Mouse (Mus musculus) common myeloid progenitor, adult 5-6 weeks (primary cell): ENCODE measurements around the gene Mical2. TPM values are rescaled to one million over a fixed set of nuclear protein-coding genes. Genes with fewer than 3 reads are reported as not detected.
A peak's percentile ranks its signal among the peaks of the same experiment; 100 is the strongest.

Source experiments
- ATAC-seq: replicated peaks from 2 replicates; pipeline ENCODE4 v1.8.0; 2016; ENCODE audit warnings: low read depth, mild to moderate bottlenecking, moderate TSS enrichment, inconsistent platforms; ENCODE audit not compliant: poor library complexity, severe bottlenecking
- total RNA-seq: library from RNA; stranded (forward); fragments of 200-1000, 187-1606 nt; gene quantifications from 2 replicates; pipeline ENCODE4 v1.2.3, GENCODE M21; 2017

Gene Mical2
- total RNA-seq, 1 experiment from 2014 or later: 1.6 TPM

- no peak for ATAC-seq
These were observed 13.4 kb downstream of the Mical2 start for GRCm38 (mm10) chr7:112238768-112239728.

- ATAC-seq: peak; percentile 93
These were observed 15.1 kb downstream of the Mical2 start for GRCm38 (mm10) chr7:112240748-112241147.

- ATAC-seq: no peak
These were observed 15.7 kb downstream of the Mical2 start for GRCm38 (mm10) chr7:112241211-112241944.

- ATAC-seq: no peak
These were observed 16.3 kb downstream of the Mical2 start for GRCm38 (mm10) chr7:112241945-112242329.

- no peak for ATAC-seq
These were observed 16.9 kb downstream of the Mical2 start for GRCm38 (mm10) chr7:112242587-112242986.

GRCm38 (mm10) chr7:112244071-112244470 lies 18.4 kb downstream of the Mical2 start:
- no peak for ATAC-seq

- ATAC-seq: no peak
These were observed 19.0 kb downstream of the Mical2 start for GRCm38 (mm10) chr7:112244683-112245082.

GRCm38 (mm10) chr7:112245839-112246438 lies 20.3 kb downstream of the Mical2 start:
- no peak for ATAC-seq

- no peak for ATAC-seq
These were observed 20.8 kb downstream of the Mical2 start for GRCm38 (mm10) chr7:112246442-112246841.

GRCm38 (mm10) chr7:112247890-112248289 lies 22.2 kb downstream of the Mical2 start:
- no peak for ATAC-seq

- no peak for ATAC-seq
These were observed 23.8 kb downstream of the Mical2 start for GRCm38 (mm10) chr7:112249476-112249875.

GRCm38 (mm10) chr7:112252065-112252464 lies 26.4 kb downstream of the Mical2 start:
- ATAC-seq: 0 out of 2 replicates have a peak, but pooled peaks have one; percentile 15

- ATAC-seq: no peak
These were observed 28.6 kb downstream of the Mical2 start for GRCm38 (mm10) chr7:112254233-112254632.

GRCm38 (mm10) chr7:112255248-112255866 lies 29.7 kb downstream of the Mical2 start:
- no peak for ATAC-seq

- 0 out of 2 replicates have a peak, but pooled peaks have one; percentile 18 for ATAC-seq
These were observed 32.8 kb downstream of the Mical2 start for GRCm38 (mm10) chr7:112258338-112258903.

GRCm38 (mm10) chr7:112259286-112259685 lies 33.6 kb downstream of the Mical2 start:
- no peak for ATAC-seq

- ATAC-seq: no peak
These were observed 35.5 kb downstream of the Mical2 start for GRCm38 (mm10) chr7:112261121-112261520.

GRCm38 (mm10) chr7:112267266-112267665 lies 41.6 kb downstream of the Mical2 start:
- no peak for ATAC-seq

- no peak for ATAC-seq
These were observed 43.2 kb downstream of the Mical2 start for GRCm38 (mm10) chr7:112268761-112269425.
